ENCODE assay signal across 1 mouse cellular context in genomic region chr7:118279521-118279920, GRCm38 (mm10).
TF ChIP-seq lines count a peak whose summit lies in the region.

No protein-coding gene starts in this region.

TF ChIP-seq in CH12.LX, 34 proteins besides CTCF, POLR2A, EP300 and RAD21 (continued from another document):
- TF ChIP-seq ELF1 (IDR thresholded peaks at IDR 0.05; ENCODE audit: low read depth, low read length) (peak; percentile 35), ZNF384 (IDR thresholded peaks at IDR 0.05; ENCODE audit: low read depth, low read length) (peak; percentile 46), MAZ (IDR thresholded peaks at IDR 0.05; ENCODE audit: low read depth, low read length) (peak; percentile 91), ZC3H11A (IDR thresholded peaks at IDR 0.05; ENCODE audit: low read depth, low read length) (no peak)
